In the genomic region with DNA sequence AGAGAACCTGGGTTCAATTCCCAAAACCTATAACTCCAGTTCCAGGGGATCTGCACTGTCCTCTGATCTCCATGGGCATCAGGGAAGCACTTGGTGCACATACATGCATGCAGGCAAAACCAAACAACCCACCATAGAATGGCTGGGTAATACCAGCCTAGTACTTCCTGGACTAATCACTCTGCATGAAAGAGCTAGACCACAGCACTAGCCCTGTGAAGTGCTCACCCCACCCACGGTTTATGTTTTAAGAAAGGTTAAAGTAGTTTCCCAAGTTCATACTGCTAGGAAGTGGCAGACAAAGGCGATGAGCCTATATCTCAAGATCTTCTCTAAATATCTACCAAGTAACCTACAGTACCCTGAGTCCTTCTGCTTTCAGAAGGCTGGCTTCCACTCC, we compare ENCODE assay signal across 25 mouse cellular contexts. TPM values are rescaled to one million over a fixed set of nuclear protein-coding genes. Genes with fewer than 3 reads are reported as not detected.
A peak's percentile ranks its signal among the peaks of the same experiment; 100 is the strongest.
DNase-seq lines count a peak whose midpoint lies in the region; ATAC-seq and TF ChIP-seq lines count a peak whose summit lies in the region.
"Had no signal": no experiment of that assay in that cellular context is flagged by ENCODE, and none has a peak within 500 bp of the region (broad histone marks: within the 10 kb centered on the region; RNA-seq: fewer than 3 reads in every experiment).

No protein-coding gene starts in this region.

- TF ChIP-seq CTCF in spleen, adult 2 months (IDR thresholded peaks at IDR 0.05; ENCODE audit: extremely low read depth, insufficient read depth, insufficient read length, insufficient replicate concordance), result no peak

- ATAC-seq in granulocyte monocyte progenitor cell, adult 5-6 weeks (replicated peaks; ENCODE audit: poor library complexity, severe bottlenecking), result peak; percentile 40; the same call in 1 of the 2 replicates
- ATAC-seq: forebrain, embryonic 15.5 days; hindbrain, postnatal 0 days had no signal

- H3K27me3 ChIP-seq in spleen, adult 2 months (ENCODE audit: control insufficient read depth, insufficient read depth, low read length), result no peaks in the 10 kb centered on the region
- H3K27me3 ChIP-seq: embryonic facial prominence, embryonic 13.5 days; forebrain, embryonic 15.5 days; heart, embryonic 12.5 days; neural tube, embryonic 13.5 days had no signal

- H3K36me3 ChIP-seq in spleen, adult 2 months (ENCODE audit: control insufficient read depth, insufficient read depth, low read length), result no peaks in the 10 kb centered on the region
- H3K36me3 ChIP-seq: embryonic facial prominence, embryonic 13.5 days; forebrain, embryonic 15.5 days; heart, embryonic 12.5 days; neural tube, embryonic 13.5 days had no signal

- H3K4me1 ChIP-seq in spleen, adult 2 months (ENCODE audit: control insufficient read depth, insufficient read depth, insufficient read length), result peaks cover 26% of the 10 kb centered on the region
- H3K4me1 ChIP-seq: forebrain, embryonic 15.5 days; neural tube, embryonic 13.5 days had no signal

- H3K27ac ChIP-seq in spleen, adult 2 months (ENCODE audit: insufficient read depth, low read length), result 0 out of 2 replicates have a peak overlapping the region, but pooled peaks have one; percentile 44
- H3K27ac ChIP-seq: embryonic facial prominence, embryonic 13.5 days; forebrain, embryonic 15.5 days; hindbrain, postnatal 0 days; kidney, postnatal 0 days; left cerebral cortex, adult 2 months; neural tube, embryonic 13.5 days; stomach, postnatal 0 days had no signal

- no peak overlapping the region for H3K4me3 ChIP-seq in spleen, adult 2 months (ENCODE audit: extremely low read depth, insufficient read depth, insufficient read length)
- H3K4me3 ChIP-seq: embryonic facial prominence, embryonic 13.5 days; forebrain, embryonic 15.5 days; heart, embryonic 12.5 days; left cerebral cortex, adult 2 months; neural tube, embryonic 13.5 days had no signal

- intact Hi-C loops in heart, postnatal 10 days (cut with DNase I), result no loop called here

- WGBS in spleen, adult 2 months, result 36% methylated on average over 2 of the region's 2 CpGs

- no peak for DNase-seq in spleen, adult 2 months (ENCODE audit: low read depth in 1 of 2, low spot score in 2 of 2)
- DNase-seq in spleen, adult 12 weeks (ENCODE audit: low spot score), result no peak
- DNase-seq in CD8-positive naive resting alpha-beta T cell, adult 2 months (ENCODE audit: low read depth in 2 of 2, low spot score in 2 of 2), result peak; percentile 51 to 62
- peak; percentile 40 to 44 for DNase-seq in natural killer cell, adult 2 months (ENCODE audit: low spot score in 2 of 2)
- no peak for DNase-seq in cerebellum, adult 9-11 months
- no peak for DNase-seq in heart, postnatal 10 days
- no peak for DNase-seq in kidney, postnatal 4 days
- DNase-seq: adrenal gland, postnatal 36 days; cerebellum, adult 8-10 months; heart, postnatal 36 days; kidney, adult 18-20 months; left cerebral cortex, postnatal 4 days; liver; lung, adult 2 months; lung, postnatal 4 days; spleen, adult 18-20 months had no signal

- no peak for TF ChIP-seq POLR2A in spleen, adult 2 months (IDR thresholded peaks at IDR 0.05; ENCODE audit: low read depth, low read length)

RNA-seq across cellular contexts. Expression of a gene that starts 51.6 kb away (rescaled TPM):
- 63.9 and 69.0 TPM in 2 replicates for polyA plus RNA-seq in spleen, adult 2 months (2012; rRNA removed)
- total RNA-seq in granulocyte monocyte progenitor cell, adult 5-6 weeks (2014; fragmentation: Nextera tagmentation), result 46.7 and 47.4 TPM in 2 replicates
- total RNA-seq in granulocyte monocyte progenitor cell, adult 5-6 weeks (2017), result 52.4 and 57.7 TPM in 2 replicates
- 10 to 100 TPM; 89.5 to 93.0 TPM for total RNA-seq in heart, postnatal 10 days (2021)

Comparison
In these comparisons a context has a peak if more than half of its experiments do, and no peak if none do; other contexts are left out.
1. DNase-seq: peak in CD8-positive naive resting alpha-beta T cell, adult 2 months (2 of 2) and natural killer cell, adult 2 months (2 of 2); none in spleen, adult 2 months (0 of 2), spleen, adult 12 weeks (single experiment), cerebellum, adult 9-11 months (single experiment), heart, postnatal 10 days (0 of 2) and kidney, postnatal 4 days (0 of 2).